Mouse (Mus musculus): ENCODE measurements around the gene Tbl1x. TPM values are rescaled to one million over a fixed set of nuclear protein-coding genes. Genes with fewer than 3 reads are reported as not detected.
A peak's percentile ranks its signal among the peaks of the same experiment; 100 is the strongest.
"Not testable (repeated sequence)": the region's sequence is repeated elsewhere in the genome, so short reads cannot be mapped to it uniquely, and the experiment has no call there.

Tbl1x gene
- total RNA-seq, 2 experiments from 2014 or later, result 69.3 to 70.9 TPM

DNA sequence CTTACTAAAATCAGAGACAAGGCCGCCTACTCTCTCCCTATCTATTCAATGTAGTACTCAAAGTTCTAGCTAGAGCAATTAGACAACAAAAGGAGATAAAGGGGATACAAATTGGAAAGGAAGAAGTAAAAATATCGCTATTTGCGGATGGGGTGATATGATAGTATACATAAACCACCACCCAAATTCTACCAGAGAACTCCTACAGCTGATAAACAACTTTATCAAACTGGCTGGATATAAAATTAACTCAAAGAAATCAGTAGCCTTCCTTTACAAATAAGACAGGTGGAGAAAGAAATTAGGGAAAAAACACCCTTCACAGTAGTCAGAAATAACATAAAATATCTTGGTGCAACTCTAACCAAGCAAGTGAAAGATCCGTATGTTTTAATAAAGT lies 29.0 kb downstream of the Tbl1x start:
- intact Hi-C loops (cut with DNase I); DNase-seq: not testable (repeated sequence)

DNA sequence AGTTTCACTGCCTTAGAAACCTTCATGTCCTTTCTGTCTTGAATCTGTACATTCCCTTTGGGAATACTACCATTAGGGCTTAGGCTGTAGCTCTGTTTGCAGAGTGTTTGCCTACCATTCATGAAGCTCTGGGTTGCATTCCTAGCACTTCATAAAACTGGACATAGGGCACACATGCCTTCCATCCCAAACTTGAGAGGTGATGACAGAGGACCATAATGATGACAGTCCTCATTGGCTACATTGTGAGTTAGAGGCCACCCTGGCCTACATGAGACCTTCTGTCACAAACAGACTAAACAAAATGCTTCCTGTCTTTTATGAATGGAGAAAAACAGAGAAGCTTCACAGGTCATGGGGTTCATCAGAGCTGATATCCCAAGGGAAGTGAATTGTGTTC lies 33.2 kb downstream of the Tbl1x start:
- DNase-seq, result no peak
- intact Hi-C loops (cut with DNase I), result no loop called here

DNA sequence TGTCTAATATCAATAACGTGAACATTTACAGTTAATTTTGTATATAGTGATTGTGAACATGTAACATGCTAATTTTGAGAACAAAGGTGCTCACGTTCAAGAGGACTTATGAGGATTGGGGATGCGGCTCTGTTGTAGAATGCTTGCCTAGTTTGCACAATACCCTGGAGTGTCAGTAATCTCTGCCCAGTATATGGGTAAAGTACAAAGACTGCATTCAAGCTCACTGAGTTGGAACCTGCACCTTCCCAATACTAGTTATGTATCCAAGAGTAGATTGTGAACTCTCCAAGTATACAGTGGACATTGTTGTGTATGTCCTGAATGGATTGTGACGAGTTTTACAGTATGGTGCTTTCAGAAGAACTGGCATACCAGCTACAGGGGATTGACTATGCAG lies 33.7 kb downstream of the Tbl1x start:
- DNase-seq, result no peak
- intact Hi-C loops (cut with DNase I), result no loop called here

DNA sequence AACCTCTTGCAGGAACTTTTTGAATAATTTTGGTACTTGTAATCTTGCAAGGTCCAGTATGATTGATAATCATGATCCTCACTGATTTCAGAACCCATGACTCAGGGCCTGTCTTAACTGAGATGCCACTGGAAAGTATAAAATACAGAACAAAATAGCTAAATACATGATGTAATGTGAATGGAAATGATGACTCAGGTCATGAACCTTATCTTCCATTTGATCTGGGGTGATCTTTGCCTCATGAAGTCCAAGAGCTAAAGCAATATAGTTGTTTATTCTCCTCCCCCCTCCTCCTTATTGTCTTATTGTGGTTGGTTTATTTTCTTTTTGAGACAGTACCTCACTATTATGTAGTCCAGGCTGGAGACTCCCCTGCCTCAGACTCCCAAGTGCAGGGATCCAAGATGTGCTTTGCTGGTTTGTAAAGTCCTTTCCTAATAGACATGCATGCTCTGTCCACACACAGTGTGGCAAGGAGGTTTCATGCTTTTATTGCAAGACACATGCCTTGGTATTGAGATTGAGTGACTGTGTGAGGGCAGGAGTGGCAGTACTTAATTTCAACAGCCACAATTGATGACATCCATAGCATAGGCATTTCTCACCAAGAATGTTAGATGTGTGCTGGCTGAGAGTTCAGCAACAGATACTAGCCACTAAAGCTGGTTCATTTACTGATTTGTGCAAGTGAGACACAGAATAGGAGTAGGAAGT lies 34.7 kb downstream of the Tbl1x start:
- intact Hi-C loops (cut with DNase I), result no loop called here
- no peak for DNase-seq

DNA sequence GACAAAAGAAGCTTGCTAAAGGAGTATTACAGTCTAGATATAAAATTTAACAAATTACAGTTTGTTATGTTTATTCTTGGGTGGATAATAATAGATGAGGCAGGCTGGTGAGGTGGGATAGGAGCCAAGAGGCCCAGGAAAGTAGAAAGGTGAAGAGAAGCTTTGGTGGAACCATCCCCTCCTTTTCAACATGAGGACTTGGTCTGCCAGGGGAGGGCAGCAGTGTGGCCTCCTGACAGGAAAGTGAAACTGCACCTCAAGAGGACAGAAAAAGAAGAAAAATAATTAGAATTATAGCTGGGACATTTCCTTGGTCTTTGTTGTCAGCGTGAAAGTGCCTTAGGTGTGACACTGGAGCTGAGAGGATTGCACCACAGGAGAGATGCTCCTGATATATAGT lies 35.6 kb downstream of the Tbl1x start:
- no peak for DNase-seq
- intact Hi-C loops (cut with DNase I), result no loop called here

DNA sequence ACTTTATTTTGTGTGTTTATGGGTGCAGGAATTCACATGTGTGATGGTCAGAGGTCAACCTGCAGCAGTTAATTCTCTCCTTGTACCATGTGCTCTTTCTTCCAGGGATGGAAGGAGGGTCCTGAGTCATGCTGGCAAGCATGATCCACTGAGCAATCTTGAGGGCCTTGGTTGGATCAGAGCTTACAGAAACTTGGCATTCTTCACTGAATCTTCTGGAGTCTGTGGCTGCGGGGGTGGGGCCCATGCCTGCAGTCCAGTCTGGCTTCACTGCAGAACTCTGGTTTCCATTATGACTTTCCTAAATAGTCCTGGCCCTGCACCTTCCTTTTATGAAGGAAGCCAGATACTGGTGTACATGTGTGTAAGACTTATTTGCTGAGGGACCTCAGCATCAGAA lies 38.1 kb downstream of the Tbl1x start:
- intact Hi-C loops (cut with DNase I), result no loop called here
- DNase-seq, result peak; percentile 8

DNA sequence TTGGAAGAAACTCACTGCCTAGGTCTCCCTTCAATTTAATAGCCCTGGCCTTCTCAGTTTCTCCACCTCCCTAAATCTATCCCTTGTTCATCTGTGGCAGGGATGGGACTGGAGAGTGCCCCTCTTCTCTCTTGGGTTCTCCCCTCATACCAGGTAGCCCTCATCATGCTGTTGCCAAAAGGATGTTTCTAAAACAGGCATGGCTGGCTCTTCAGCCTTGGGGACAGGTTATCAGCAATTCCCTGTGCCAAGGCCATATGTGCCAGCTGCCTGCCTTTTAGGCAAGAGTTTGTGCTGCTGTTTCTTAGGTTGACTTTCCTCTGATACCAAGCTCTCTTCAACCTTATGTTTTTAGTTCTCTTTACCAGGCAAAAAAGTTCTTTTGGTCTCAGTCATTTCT lies 39.6 kb downstream of the Tbl1x start:
- DNase-seq, result no peak
- intact Hi-C loops (cut with DNase I), result no loop called here

DNA sequence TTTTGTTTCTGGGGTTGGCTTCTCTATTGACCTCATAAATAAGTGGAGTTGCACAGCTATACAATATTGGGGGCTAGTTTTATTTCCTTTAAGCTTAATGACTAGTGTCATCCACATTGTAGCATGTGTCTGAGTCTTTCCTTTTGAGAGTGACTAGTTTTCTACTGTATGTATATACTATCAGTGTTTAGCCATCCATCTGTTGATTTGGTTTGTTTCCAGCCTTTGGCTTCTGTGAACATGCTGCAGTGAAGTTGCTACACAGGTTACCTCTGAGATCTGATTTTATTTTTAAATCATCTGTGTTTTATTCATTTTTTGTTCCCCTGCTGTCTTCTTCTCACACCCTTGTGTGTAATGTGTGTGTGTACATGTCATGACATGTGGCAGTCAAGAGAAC lies 40.5 kb downstream of the Tbl1x start:
- no peak for DNase-seq
- intact Hi-C loops (cut with DNase I), result no loop called here

DNA sequence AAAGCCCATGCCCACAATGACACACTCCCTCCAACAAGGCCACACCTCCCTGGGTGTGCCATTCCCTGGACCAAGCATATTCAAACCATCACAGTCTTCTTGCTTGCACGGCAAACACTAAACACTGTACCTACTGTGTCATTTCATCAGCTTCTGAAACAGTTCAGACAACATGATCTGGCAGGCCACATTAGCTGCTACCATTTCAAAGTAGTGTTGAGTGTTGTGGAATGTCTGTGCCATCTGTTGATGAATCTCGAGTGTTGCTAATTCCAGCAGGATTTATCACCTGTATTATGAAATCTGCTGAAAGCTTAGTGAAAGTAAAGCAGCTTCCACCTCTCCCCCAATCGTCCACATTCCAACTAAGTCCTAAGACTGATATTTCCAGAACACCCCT lies 41.3 kb downstream of the Tbl1x start:
- no peak for DNase-seq
- intact Hi-C loops (cut with DNase I), result no loop called here

DNA sequence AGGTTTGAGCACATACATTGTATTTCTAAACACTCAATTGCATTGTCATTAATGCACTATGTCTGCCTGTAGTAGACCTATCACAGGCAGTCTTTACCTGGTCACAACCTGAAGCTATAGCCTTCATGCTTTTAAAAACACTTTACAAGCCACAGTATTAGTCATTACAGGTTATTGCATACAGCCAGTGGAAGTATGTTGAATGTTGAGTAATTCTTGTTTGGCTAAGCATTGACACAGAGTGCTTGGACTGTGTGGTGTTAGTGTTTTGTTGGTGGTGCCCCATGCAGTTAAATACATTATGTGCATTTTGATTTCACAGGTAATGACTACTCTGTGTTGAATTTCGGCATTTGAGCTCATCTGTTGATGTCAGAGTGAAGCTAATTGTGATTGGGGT lies 45.2 kb downstream of the Tbl1x start:
- intact Hi-C loops (cut with DNase I), result no loop called here
- no peak for DNase-seq

DNA sequence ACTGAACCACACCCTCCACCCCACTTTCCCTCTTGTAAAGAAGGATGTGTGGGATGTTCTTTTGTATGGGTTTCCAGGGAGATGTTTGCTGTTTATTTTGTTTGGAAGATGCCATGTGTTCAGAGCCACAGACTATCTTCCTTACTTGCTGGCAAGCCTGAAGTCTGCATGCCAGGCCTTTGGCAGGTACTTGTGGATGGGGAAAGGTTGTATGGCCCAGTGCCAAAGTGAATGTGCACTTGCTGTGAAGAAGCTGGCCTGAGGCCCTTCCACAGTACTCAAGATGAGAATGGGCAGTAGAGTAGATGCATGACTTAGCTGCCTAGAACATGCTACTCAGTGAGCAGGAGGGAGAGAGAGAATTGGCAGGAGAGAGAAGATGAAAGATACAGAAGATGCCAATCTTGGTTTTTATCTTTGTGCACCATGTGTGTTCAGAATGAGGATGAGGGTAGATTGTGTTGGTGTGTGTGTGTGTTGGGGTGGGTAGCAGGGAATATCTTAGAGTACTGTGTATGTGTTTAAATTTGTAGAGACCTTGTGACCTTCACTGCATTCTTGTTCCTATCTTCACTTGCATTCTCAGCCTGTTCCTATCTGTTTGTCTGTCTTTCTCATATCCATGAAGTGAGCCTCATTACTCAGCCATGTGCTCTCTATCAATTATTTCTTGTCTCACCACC lies 48.5 kb downstream of the Tbl1x start:
- peak; percentile 68 for DNase-seq
- intact Hi-C loops (cut with DNase I), result no loop called here

DNA sequence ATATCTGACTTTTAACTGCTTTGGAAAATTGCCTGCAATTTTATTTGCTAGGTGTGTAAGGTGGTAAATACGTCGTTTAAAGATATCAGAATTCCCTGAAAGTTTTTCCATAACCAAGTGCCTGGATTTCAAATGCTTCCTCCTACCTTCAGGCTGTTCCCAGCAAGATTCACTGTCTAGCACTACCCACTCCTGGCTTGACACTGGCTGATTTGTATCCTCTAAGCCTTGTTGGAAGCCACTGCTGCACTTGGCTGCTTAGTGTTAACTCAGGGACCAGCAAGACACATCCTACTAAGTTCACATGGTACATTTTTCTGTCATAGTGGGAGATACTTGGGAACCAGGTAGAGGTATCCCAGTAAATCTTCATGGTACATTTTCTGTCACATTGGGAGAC lies 52.8 kb downstream of the Tbl1x start:
- intact Hi-C loops (cut with DNase I), result no loop called here
- DNase-seq, result no peak

DNA sequence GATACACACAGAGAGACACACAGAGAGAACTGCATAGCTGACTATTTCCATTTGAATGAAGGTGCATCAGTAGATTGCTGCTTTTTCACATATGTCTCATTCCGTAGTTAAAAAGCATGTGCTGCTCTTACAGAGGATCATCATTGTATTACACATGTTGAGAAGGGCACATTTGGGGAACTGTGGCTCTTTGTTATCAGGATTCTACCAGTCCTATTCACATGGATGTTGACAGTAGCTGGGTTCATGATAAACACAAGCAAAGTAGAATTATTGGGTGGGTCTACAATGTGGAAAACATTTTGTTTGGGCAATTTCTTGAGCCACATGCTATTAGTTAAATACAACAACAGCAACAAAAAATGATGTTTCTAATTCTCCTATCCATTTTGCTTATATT lies 55.9 kb downstream of the Tbl1x start:
- no peak for DNase-seq
- intact Hi-C loops (cut with DNase I), result no loop called here

DNA sequence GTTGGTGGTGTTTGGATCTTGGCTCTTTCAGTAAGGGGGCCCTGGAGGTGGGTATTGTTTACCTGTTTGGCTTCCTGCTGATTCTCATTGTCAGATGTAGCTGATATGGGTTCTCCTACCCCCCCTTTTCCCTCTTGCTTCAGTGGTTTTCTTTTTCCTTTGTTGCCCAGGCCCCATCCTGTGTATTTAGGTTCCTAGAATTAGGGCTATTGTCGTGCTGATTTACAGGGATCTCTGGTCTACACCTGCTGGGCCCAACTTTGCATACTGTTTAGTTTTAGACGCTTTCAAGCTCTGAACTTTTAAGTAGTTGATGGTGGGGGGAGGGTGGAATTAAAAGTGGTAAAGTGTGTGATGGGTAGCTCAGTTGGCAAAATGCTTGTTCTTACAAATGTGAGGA lies 57.2 kb downstream of the Tbl1x start:
- DNase-seq, result no peak
- intact Hi-C loops (cut with DNase I), result no loop called here

DNA sequence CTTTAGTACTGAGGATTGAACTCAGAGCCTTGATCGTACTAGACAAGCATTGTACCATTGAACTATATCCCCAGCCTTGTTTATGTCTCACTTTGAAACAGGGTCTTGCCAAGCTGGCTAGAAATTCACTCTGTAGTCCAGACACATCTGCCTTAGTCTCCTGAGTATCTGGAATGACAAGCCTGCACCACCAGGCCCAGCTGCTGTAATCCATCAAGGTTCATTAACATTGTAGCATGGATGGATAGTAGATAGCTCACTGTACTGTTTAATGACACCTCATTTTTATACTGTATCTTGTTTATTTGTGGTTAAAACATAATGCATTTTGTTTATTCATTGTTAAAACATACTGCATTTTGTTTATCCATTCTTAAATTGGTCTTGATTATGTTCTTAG lies 62.9 kb downstream of the Tbl1x start:
- no peak for DNase-seq
- intact Hi-C loops (cut with DNase I), result no loop called here

DNA sequence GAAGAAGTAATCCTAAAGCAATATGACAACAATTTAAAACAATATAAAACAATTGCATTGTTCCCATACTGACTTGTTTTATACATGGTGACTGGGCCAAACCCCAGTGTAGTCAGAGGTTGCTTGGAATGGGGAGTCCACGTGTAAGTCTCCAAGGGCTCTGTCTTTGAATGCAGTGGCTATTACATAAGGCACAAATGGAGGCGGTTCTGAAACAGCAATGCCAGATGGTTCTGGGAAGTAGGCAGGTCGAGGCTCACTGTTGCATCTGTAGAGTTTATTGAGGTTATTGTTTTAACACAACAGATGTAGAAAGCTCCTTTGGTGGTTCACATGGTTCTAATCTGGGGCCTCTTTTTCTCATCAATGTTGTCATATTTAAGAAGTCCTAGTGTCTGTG lies 66.3 kb downstream of the Tbl1x start:
- no peak for DNase-seq
- intact Hi-C loops (cut with DNase I), result no loop called here

DNA sequence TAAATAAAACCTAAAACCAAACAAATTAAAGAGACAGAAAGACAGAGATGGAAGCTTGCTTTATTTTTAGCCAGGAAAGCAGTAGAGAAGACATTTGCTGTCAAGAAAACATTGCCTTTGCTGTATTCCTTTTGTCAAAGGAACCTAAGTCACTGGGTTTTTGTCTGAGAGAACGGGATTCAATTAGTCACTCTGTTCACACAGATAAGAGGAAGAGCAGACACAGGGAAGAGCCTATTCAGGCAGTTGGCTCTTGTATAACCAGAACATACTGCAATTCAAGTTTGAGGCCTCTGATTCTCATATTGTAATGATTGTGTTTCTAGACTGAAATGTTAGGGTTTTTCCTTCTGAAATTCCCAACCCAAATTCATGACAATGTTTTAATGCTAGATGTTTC lies 67.4 kb downstream of the Tbl1x start:
- no peak for DNase-seq
- intact Hi-C loops (cut with DNase I), result no loop called here

DNA sequence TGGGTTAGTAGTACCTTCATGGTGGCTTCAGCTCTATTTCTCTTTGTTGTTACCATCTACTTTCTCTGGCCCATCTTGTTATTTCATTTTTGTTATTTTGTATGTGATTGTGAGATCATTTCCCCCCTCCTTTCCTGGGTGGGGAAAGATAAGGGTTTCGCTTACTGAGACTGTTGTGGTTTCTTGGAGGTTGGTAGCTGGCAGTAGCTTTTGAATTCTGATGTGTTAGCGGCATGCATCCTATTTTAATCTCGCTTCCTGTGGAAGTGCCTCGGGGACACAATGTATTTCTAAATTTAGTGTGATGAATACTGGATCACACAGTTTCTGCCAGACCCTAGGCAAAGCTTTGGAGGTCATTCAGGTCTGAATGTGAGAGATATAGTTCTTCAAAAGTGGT lies 69.2 kb downstream of the Tbl1x start:
- DNase-seq, result no peak
- intact Hi-C loops (cut with DNase I), result no loop called here

DNA sequence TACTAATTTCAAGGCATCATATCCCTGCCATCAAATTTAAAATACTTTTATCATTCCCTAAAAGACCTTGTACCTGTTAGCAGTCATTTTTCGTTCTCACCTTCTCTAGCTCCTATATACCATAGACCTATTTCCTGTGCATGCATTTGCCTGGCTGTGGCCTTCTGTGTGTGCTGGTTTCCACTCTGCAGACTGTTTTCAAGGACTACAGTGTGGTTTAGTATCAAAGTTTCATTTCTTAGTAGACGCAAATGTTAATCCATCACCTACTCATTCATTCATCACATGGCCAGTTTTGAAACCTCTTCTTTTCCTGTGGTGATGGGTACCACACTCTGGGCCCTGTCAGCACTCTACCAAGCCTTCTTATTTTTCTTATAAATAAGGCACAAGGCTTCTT lies 75.2 kb downstream of the Tbl1x start:
- DNase-seq, result no peak
- intact Hi-C loops (cut with DNase I), result no loop called here

DNA sequence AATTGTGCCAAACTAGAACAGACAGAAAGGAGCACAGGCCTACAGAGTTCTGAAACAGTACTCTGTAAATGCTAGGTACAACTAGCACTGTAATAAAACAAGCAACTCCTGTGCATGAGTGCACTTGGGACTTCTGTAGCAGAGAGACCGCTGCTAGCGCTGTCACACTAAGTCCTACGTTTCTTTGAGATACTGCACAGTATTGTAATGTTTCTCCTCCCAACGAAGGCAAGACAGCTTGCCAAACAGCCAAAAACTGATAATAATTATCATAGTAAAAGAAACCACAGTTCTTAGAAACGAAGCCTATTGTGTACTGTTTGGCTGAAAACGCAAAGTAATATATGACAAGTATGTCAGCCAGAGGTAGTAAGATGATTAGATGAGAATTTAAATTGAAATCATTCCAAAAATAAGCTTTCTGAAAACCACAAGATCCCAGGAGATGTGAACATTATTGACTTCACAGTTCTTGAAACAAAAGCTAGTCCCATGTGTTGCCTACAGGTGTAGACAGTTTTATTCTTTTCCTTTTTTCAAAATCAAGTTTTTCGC lies 83.9 kb downstream of the Tbl1x start:
- no peak for DNase-seq
- intact Hi-C loops (cut with DNase I), result no loop called here

DNA sequence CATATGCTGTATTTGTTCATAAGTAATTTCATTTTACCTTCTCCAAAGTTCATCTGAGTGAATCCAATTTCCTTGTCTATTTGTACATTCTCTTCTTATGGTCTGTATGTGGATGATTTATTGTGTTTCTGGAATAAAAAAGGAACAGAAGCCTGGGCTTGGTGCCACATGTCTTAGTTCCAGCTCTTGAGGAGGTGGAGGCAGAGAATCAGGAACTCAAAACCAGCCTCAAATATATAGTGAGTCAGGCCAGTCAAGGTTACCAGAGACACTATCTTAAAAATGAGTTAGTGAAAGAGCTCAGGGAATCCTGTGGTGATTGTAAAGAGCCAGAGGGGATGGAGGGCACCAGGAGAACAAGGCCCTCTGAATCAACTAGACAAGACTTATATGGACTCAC lies 86.9 kb downstream of the Tbl1x start:
- no peak for DNase-seq
- intact Hi-C loops (cut with DNase I), result no loop called here

DNA sequence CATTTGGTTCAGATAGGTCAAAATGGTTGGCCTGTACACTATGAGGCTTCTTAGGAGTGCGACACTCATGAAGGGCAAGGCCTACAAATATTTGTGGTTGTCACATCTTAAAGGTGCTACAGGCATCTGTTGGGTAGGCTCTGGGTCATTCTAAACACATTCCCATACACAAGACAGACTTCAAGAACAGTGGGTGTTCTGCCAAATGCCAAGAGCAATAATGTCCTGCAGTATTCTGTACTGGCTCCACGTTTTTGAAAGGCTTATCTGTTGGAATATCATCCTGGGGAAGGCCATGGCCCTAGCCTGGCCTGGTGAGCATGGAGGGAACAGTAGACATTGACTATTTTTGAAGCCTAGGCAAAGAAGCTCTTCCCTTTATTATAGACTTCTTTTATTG lies 87.9 kb downstream of the Tbl1x start:
- intact Hi-C loops (cut with DNase I), result no loop called here
- no peak for DNase-seq

All from left cerebral cortex, postnatal 4 days (tissue).